Mouse (Mus musculus) ES-Bruce4 (cell line): ENCODE data around the gene Aoc2. TPM values are rescaled to one million over a fixed set of nuclear protein-coding genes. Genes with fewer than 3 reads are reported as not detected.
A peak's percentile ranks its signal among the peaks of the same experiment; 100 is the strongest.

Source experiments
- H3K27ac ChIP-seq: 2 replicates; pipeline ENCODE4 v1.5.1; 2012; ENCODE audit warnings: low read length, inconsistent platforms; ENCODE audit not compliant: insufficient read depth
- H3K27me3 ChIP-seq: 2 replicates; pipeline ENCODE4 v1.6.1; 2012; ENCODE audit warnings: mild to moderate bottlenecking, low read length, inconsistent platforms; ENCODE audit not compliant: control insufficient read depth, poor library complexity, insufficient read depth, severe bottlenecking
- H3K36me3 ChIP-seq: 2 replicates; pipeline ENCODE4 v1.6.1; 2012; ENCODE audit warnings: inconsistent platforms, mild to moderate bottlenecking, low read length, moderate library complexity; ENCODE audit not compliant: control insufficient read depth, poor library complexity, insufficient read depth, severe bottlenecking
- H3K4me1 ChIP-seq: one replicate; pipeline ENCODE4 v1.8.1; 2011; ENCODE audit warnings: low read length; ENCODE audit not compliant: control insufficient read depth, insufficient read depth
- H3K4me3 ChIP-seq: 2 replicates; pipeline ENCODE4 v1.5.1; 2011; ENCODE audit warnings: low read depth, mild to moderate bottlenecking, low read length
- H3K9ac ChIP-seq: 2 replicates; pipeline ENCODE4 v1.6.1; 2012; ENCODE audit warnings: low read depth, mild to moderate bottlenecking, inconsistent platforms; ENCODE audit not compliant: poor library complexity, severe bottlenecking
- H3K9me3 ChIP-seq: replicated peaks from 2 replicates; pipeline ENCODE4 v1.6.1; 2012; ENCODE audit warnings: mild to moderate bottlenecking, low read length, inconsistent platforms; ENCODE audit not compliant: control insufficient read depth, poor library complexity, insufficient read depth, severe bottlenecking
- CTCF ChIP-seq: IDR thresholded peaks from one replicate; pipeline ENCODE4 v1.8.1; 2011; ENCODE audit warnings: low read depth, low read length
- EP300 ChIP-seq: IDR thresholded peaks from 2 replicates; pipeline ENCODE4 v1.6.1; 2011; ENCODE audit warnings: low read depth, low read length; ENCODE audit not compliant: insufficient read depth
- POLR2A ChIP-seq: IDR thresholded peaks from one replicate; pipeline ENCODE4 v1.8.1; 2011; ENCODE audit warnings: low read length; ENCODE audit not compliant: insufficient read depth
- polyA plus RNA-seq: library from polyadenylated mRNA; stranded (reverse); fragments of >200 nt; gene quantifications from 2 replicates; pipeline ENCODE4 v1.2.4, GENCODE M21; 2011; ENCODE audit warnings: low read depth; ENCODE audit not compliant: missing spikeins, insufficient read depth, insufficient read length

The Aoc2 gene
- polyA plus RNA-seq, 1 experiment = 3.5 TPM

DNA sequence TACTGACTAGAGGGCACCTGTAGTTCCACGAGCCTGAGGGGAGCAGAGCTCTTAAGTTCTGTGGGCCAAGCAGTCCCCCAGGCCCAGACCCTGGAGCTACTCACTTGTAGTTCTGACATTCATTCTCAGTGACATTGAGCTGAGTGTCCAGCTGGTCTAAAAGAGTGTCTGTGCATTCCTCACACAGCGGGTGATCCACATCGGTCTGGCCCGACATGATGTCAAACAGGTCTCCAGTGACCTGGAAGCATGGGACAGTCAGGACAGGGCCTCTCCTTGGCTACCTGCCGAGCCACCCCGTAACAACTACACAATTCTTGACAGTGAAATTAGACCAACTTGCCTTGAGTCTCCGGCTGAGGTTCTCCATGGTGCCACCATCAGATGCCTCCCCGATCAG lies 29.7 kb upstream of the Aoc2 start:
- Histone ChIP-seq H3K36me3 (peaks cover 51% of the 10 kb centered on the region), H3K27me3 (no peaks in the 10 kb centered on the region), H3K27ac (no peak overlapping the region), H3K9ac (no peak overlapping the region), H3K9me3 (no peaks in the 10 kb centered on the region), H3K4me3 (no peak overlapping the region), H3K4me1 (no peaks in the 10 kb centered on the region)
- TF ChIP-seq EP300 (no peak), POLR2A (no peak), CTCF (no peak)

DNA sequence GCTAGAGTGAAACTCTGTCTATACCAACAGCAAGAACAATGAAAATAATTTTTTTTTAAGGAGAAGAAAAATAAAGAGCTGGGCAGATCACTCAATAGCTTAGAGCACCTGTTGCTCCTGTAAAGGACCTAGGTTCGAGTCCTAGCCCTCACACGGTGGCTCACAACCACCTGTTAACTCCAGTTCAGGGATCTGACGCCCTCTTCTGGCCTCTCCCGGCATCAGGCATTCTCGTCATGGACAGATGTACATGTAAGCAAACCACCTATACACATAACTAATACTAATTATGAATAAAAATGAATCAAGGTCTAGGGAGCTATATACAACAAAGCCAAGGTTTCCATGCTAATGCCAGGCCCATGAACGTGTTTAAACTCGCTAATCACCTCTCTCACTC lies 24.0 kb upstream of the Aoc2 start:
- Histone ChIP-seq H3K4me3 (peak overlapping the region; percentile 79), H3K36me3 (peaks cover 15% of the 10 kb centered on the region), H3K27ac (no peak overlapping the region), H3K9ac (peak overlapping the region; percentile 83), H3K27me3 (no peaks in the 10 kb centered on the region), H3K4me1 (peaks cover 1% of the 10 kb centered on the region), H3K9me3 (no peaks in the 10 kb centered on the region)
- no peak for TF ChIP-seq EP300
- peak; percentile 58 for TF ChIP-seq CTCF
- no peak for TF ChIP-seq POLR2A

DNA sequence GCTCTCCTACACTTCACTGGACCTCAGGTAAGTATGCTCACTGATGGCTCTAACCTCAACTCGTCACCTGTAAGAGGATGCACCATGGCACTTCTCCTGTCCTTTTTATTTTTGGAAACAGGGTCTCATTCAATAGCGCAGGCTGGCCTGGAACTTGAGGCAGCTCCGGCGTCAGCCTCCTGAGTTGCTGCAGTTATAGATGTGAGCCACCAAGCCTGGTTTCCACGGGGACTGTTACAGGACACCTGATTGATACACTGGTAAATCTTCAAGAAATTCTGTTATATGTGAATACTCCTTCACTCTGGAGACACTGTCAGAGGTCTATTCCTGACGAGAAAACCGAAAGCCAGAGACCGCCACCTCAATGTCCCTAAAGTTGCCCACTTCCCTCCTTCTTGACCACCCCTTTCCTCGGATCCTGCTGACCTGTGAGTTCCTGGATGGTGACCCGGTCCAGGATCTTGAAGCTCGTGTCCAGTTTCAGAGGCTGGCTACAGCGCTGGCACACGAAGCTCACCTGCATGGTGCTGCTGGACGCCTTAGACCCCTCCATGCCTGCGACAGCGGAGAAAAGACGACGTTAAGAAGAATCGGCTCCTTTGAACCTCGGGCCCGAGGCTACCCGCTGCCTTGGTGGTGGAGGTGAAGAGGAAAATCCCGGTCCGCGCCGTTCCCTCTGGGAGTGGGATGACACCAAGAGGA lies 23.4 kb upstream of the Aoc2 start:
- no peak for TF ChIP-seq POLR2A
- TF ChIP-seq CTCF = no peak
- no peak for TF ChIP-seq EP300
- Histone ChIP-seq H3K27ac (no peak overlapping the region), H3K9me3 (no peaks in the 10 kb centered on the region)

DNA sequence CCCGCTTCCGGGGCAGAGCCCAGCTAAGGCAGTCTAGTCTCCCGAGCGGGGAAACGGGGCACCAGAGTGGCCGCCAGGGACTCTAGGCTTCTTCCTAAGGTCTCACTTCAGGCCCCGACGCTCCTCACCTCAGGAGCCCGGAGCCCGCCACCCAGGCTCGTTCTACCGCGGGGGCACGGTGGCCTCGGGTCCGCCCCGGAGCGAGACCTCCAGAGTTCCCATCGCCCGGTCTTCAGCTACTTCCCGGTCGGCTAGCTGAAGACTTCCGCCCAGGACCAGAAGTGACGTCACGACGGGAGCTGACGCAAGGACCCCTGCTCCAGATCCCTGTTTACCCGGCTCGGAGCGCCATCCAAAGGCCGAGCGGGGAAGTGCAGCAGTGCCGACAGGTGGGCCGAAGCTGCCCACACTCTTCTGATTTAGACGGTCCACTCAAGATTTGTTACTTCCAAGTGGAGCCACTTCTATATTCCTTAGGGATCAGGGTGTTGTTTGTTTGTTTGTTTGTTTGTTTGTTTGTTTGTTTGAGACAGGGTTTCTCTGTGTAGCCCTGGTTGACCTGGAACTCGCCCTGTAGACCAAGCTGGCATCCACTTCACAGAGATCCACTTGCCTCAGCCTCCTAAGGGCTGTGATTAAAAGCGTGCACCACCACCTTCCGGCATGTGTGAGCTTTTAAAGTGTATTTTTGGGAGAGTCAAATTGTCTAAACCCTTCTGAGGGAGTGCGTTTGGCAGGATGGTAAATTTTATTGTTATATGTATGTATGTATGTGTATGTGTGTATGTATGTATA lies 22.7 kb upstream of the Aoc2 start, which contains the start of gene Becn1:
Gene Becn1, minus strand, starts transcription at position 283 of the 795 bp plus-strand sequence.
- Histone ChIP-seq H3K9me3 (no peaks in the 10 kb centered on the region), H3K36me3 (peaks cover 12% of the 10 kb centered on the region; the same call in 1 of the 2 replicates), H3K4me1 (peaks cover 1% of the 10 kb centered on the region), H3K27ac (no peak within 1 kb of the TSS), H3K4me3 (peak within 1 kb of the TSS; percentile 79), H3K9ac (peak within 1 kb of the TSS; percentile 83), H3K27me3 (no peaks in the 10 kb centered on the region)
- TF ChIP-seq EP300 (peak; percentile 47; the same call in 1 of the 2 replicates), POLR2A (no peak), CTCF (peak; percentile 92)

More for the DNA sequence above, 23.4 kb upstream of the Aoc2 start:
- Histone ChIP-seq H3K9ac (peak overlapping the region; percentile 83), H3K36me3 (peaks cover 12% of the 10 kb centered on the region; the same call in 1 of the 2 replicates), H3K4me1 (peaks cover 1% of the 10 kb centered on the region), H3K27me3 (no peaks in the 10 kb centered on the region), H3K4me3 (peak overlapping the region; percentile 79)

DNA sequence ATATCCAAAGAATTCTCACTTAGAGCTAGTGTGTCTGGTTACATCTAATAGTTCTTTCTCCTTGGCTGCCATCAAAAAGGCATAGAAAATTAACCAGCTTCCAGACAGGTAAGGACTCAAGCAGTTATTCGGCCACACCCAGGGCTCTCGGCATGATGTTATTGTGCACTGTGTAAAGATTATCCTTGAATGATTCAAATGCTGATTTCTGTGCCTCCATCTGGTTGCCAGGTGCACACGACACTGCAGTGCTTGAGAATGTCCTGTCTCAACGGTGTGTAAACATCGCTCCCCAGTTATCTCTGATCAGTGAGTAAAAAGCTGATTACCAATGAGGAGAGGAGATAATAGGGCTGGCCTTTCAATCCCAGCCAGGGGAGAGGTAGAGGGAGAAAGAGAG lies 17.1 kb upstream of the Aoc2 start:
- H3K36me3 ChIP-seq = no peaks in the 10 kb centered on the region
- TF ChIP-seq EP300 (peak; percentile 81), CTCF (no peak)

DNA sequence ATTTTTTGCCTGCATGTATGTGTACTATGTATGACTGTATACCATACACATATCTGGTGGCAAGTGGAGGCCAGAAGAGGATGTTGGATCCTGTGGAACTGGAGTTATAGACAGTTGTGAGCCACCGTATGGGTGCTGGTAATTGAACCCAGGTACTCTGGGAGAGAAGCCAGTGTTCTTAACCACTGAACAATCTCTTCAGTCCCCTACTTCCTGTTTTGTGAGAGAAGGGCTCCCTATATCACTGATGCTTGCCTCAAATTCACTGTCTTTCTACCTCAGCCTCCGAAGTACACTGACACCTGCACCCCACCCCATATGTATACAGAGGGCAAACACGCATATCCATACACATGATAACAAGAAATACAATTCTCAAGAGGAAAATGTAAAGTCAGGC lies 13.8 kb upstream of the Aoc2 start:
- Histone ChIP-seq H3K9me3 (0 out of 2 replicates have a peak, but pooled peaks cover 5% of the 10 kb centered on the region), H3K27me3 (no peaks in the 10 kb centered on the region), H3K27ac (no peak overlapping the region), H3K4me1 (no peaks in the 10 kb centered on the region), H3K9ac (no peak overlapping the region), H3K36me3 (no peaks in the 10 kb centered on the region), H3K4me3 (no peak overlapping the region)
- no peak for TF ChIP-seq EP300
- no peak for TF ChIP-seq POLR2A
- TF ChIP-seq CTCF = no peak

More for the DNA sequence above, 17.1 kb upstream of the Aoc2 start:
- Histone ChIP-seq H3K9me3 (no peaks in the 10 kb centered on the region), H3K4me3 (no peak overlapping the region), H3K27ac (no peak overlapping the region; the same call in 1 of the 2 replicates), H3K9ac (no peak overlapping the region), H3K4me1 (no peaks in the 10 kb centered on the region), H3K27me3 (no peaks in the 10 kb centered on the region)
